Mouse (Mus musculus): Measurements from ENCODE around the gene Arfgef2.

Arfgef2 gene

GRCm38 (mm10) chr2:166874675-166875280 is 69.4 kb downstream of the Arfgef2 start:
- H3K4me1 ChIP-seq (replicated peaks; ENCODE audit: low read depth, low read length), result 0 out of 2 replicates have a peak, but pooled peaks cover 2% of the 10 kb centered on the region
- H3K4me3 ChIP-seq (replicated peaks; ENCODE audit: low read length), result no peak overlapping the region
- H3K36me3 ChIP-seq (ENCODE audit: insufficient read depth, low read length), result peaks cover 79% of the 10 kb centered on the region
- no peaks in the 10 kb centered on the region for H3K9me3 ChIP-seq (ENCODE audit: low read length)
- TF ChIP-seq CTCF (conservative IDR thresholded peaks at IDR 0.05; ENCODE audit: low read length), result no peak
- no peak for TF ChIP-seq NANOG (IDR thresholded peaks at IDR 0.05; ENCODE audit: borderline replicate concordance, low read length)
- TF ChIP-seq POU5F1 (IDR thresholded peaks at IDR 0.05; ENCODE audit: borderline replicate concordance, low read length), result no peak
- no peaks in the 10 kb centered on the region for H3K27me3 ChIP-seq (ENCODE audit: insufficient read depth, low read length)

GRCm38 (mm10) chr2:166875561-166875960 is 70.2 kb downstream of the Arfgef2 start:
- no peaks in the 10 kb centered on the region for H3K9me3 ChIP-seq (ENCODE audit: low read length)
- TF ChIP-seq CTCF (conservative IDR thresholded peaks at IDR 0.05; ENCODE audit: low read length) (no peak), NANOG (IDR thresholded peaks at IDR 0.05; ENCODE audit: borderline replicate concordance, low read length) (no peak), POU5F1 (IDR thresholded peaks at IDR 0.05; ENCODE audit: borderline replicate concordance, low read length) (no peak)

DNA sequence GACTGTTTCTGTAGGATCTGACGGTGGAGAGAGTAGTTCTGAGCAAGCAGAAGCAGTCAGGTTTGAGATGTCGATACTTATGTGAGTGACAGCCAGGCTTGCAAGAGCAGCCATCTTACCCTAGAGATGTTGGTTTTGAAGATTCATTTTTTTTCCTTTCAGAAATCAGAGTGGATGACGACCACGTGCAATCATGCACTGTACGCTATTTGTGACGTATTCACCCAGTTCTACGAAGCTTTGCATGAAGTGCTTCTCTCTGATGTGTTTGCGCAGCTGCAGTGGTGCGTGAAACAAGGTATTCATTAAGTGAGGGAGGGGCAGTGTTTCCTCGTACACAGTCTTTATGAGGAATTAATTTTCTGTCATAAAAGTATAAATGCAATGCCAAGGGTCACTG is 70.9 kb downstream of the Arfgef2 start:
- no peak overlapping the region for H3K4me3 ChIP-seq (replicated peaks; ENCODE audit: low read length)

More at GRCm38 (mm10) chr2:166875561-166875960, 70.2 kb downstream of the Arfgef2 start:
- Histone ChIP-seq H3K4me1 (replicated peaks; ENCODE audit: low read depth, low read length) (no peaks in the 10 kb centered on the region), H3K36me3 (ENCODE audit: insufficient read depth, low read length) (peaks cover 73% of the 10 kb centered on the region), H3K4me3 (replicated peaks; ENCODE audit: low read length) (no peak overlapping the region), H3K27me3 (ENCODE audit: insufficient read depth, low read length) (no peaks in the 10 kb centered on the region)

GRCm38 (mm10) chr2:166885066-166885465 is 79.7 kb downstream of the Arfgef2 start:
- Histone ChIP-seq H3K27me3 (ENCODE audit: insufficient read depth, low read length) (no peaks in the 10 kb centered on the region), H3K36me3 (ENCODE audit: insufficient read depth, low read length) (peaks cover 53% of the 10 kb centered on the region), H3K4me3 (replicated peaks; ENCODE audit: low read length) (no peak overlapping the region), H3K9me3 (ENCODE audit: low read length) (no peaks in the 10 kb centered on the region), H3K4me1 (replicated peaks; ENCODE audit: low read depth, low read length) (peaks cover 20% of the 10 kb centered on the region)
- TF ChIP-seq POU5F1 (IDR thresholded peaks at IDR 0.05; ENCODE audit: borderline replicate concordance, low read length) (no peak), NANOG (IDR thresholded peaks at IDR 0.05; ENCODE audit: borderline replicate concordance, low read length) (no peak), CTCF (conservative IDR thresholded peaks at IDR 0.05; ENCODE audit: low read length) (no peak)

More for the DNA sequence above, 70.9 kb downstream of the Arfgef2 start:
- TF ChIP-seq NANOG (IDR thresholded peaks at IDR 0.05; ENCODE audit: borderline replicate concordance, low read length), result no peak
- TF ChIP-seq POU5F1 (IDR thresholded peaks at IDR 0.05; ENCODE audit: borderline replicate concordance, low read length), result no peak
- no peak for TF ChIP-seq CTCF (conservative IDR thresholded peaks at IDR 0.05; ENCODE audit: low read length)
- peaks cover 73% of the 10 kb centered on the region for H3K36me3 ChIP-seq (ENCODE audit: insufficient read depth, low read length)
- H3K9me3 ChIP-seq (ENCODE audit: low read length), result no peaks in the 10 kb centered on the region
- H3K4me1 ChIP-seq (replicated peaks; ENCODE audit: low read depth, low read length), result no peaks in the 10 kb centered on the region
- H3K27me3 ChIP-seq (ENCODE audit: insufficient read depth, low read length), result no peaks in the 10 kb centered on the region

DNA sequence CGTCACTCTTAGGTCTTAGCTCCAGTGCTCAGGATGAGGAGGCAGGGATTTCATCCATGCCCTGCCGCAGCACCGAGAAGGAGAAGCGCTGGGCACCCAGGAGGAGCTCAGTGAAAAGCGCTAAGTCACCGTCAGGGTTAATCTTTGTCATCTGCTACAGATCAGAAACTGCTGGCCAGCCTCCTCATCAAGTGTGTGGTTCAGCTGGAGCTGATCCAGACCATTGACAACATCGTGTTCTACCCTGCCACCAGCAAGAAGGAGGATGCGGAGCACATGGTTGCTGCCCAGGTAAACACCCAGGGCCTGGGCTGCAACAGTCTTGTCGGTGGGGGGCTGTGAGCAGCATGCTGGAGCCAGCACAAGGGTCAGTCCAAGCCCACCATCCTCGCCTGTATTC is 80.2 kb downstream of the Arfgef2 start:
- peaks cover 26% of the 10 kb centered on the region for H3K4me1 ChIP-seq (replicated peaks; ENCODE audit: low read depth, low read length)
- no peak for TF ChIP-seq POU5F1 (IDR thresholded peaks at IDR 0.05; ENCODE audit: borderline replicate concordance, low read length)
- no peak for TF ChIP-seq NANOG (IDR thresholded peaks at IDR 0.05; ENCODE audit: borderline replicate concordance, low read length)
- no peak for TF ChIP-seq CTCF (conservative IDR thresholded peaks at IDR 0.05; ENCODE audit: low read length)
- H3K4me3 ChIP-seq (replicated peaks; ENCODE audit: low read length), result no peak overlapping the region
- no peaks in the 10 kb centered on the region for H3K27me3 ChIP-seq (ENCODE audit: insufficient read depth, low read length)
- H3K9me3 ChIP-seq (ENCODE audit: low read length), result no peaks in the 10 kb centered on the region
- peaks cover 57% of the 10 kb centered on the region for H3K36me3 ChIP-seq (ENCODE audit: insufficient read depth, low read length)

GRCm38 (mm10) chr2:166886231-166886630 is 80.8 kb downstream of the Arfgef2 start:
- Histone ChIP-seq H3K4me1 (replicated peaks; ENCODE audit: low read depth, low read length) (peaks cover 32% of the 10 kb centered on the region), H3K4me3 (replicated peaks; ENCODE audit: low read length) (no peak overlapping the region), H3K27me3 (ENCODE audit: insufficient read depth, low read length) (no peaks in the 10 kb centered on the region), H3K9me3 (ENCODE audit: low read length) (no peaks in the 10 kb centered on the region), H3K36me3 (ENCODE audit: insufficient read depth, low read length) (peaks cover 56% of the 10 kb centered on the region)
- TF ChIP-seq CTCF (conservative IDR thresholded peaks at IDR 0.05; ENCODE audit: low read length) (no peak), NANOG (IDR thresholded peaks at IDR 0.05; ENCODE audit: borderline replicate concordance, low read length) (no peak), POU5F1 (IDR thresholded peaks at IDR 0.05; ENCODE audit: borderline replicate concordance, low read length) (no peak)

DNA sequence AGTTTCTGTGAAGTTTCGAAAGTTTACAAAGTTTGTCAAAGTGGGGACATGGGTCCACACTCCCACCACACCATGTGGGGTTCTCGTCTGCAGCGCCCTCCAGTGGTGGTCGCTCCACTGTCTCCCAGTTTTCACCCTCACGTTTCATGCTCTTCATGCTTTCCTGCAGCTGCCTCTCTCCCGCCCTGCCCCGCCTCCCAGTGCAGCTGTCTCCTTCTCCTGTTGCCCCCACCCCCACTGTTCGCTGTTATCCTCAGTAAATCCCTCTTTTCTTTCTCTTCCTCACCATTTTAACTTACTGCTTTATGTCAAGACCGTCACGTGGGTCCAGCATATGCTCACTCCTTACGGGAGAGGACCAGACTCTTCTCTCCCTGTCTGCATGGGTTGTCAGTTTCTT is 82.4 kb downstream of the Arfgef2 start:
- no peak overlapping the region for H3K4me3 ChIP-seq (replicated peaks; ENCODE audit: low read length)
- H3K36me3 ChIP-seq (ENCODE audit: insufficient read depth, low read length), result peaks cover 60% of the 10 kb centered on the region
- TF ChIP-seq CTCF (conservative IDR thresholded peaks at IDR 0.05; ENCODE audit: low read length) (peak; percentile 38), NANOG (IDR thresholded peaks at IDR 0.05; ENCODE audit: borderline replicate concordance, low read length) (no peak)
- peaks cover 46% of the 10 kb centered on the region for H3K4me1 ChIP-seq (replicated peaks; ENCODE audit: low read depth, low read length)
- H3K27me3 ChIP-seq (ENCODE audit: insufficient read depth, low read length), result no peaks in the 10 kb centered on the region
- H3K9me3 ChIP-seq (ENCODE audit: low read length), result no peaks in the 10 kb centered on the region

DNA sequence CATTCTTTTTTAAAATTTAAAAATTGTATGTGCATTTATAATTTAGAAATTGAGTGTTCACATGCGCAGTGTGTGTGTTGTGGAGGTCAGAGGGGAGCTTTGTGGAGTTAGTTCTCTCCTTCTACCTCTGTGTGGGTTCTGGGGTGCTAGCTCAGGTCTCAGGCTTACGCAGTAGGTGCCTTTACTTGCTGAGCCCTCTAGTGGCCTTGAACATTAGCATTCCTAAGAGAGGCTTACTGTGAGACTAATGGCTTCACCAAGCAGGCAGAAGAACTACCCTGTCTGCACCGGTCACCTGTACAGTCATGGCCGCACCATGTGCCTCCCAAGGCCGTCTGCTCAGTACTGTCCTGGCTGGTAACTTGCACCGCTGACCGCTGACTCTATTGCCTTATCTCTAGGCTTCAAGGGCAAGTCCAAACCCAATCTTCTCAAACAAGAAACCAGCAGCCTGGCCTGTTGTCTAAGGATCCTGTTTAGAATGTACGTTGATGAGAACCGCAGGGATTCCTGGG is 86.0 kb downstream of the Arfgef2 start:
- H3K36me3 ChIP-seq (ENCODE audit: insufficient read depth, low read length), result peaks cover 67% of the 10 kb centered on the region
- peaks cover 46% of the 10 kb centered on the region for H3K4me1 ChIP-seq (replicated peaks; ENCODE audit: low read depth, low read length)
- H3K27me3 ChIP-seq (ENCODE audit: insufficient read depth, low read length), result no peaks in the 10 kb centered on the region
- TF ChIP-seq NANOG (IDR thresholded peaks at IDR 0.05; ENCODE audit: borderline replicate concordance, low read length) (peak; percentile 25; the same call in 1 of the 2 replicates), POU5F1 (IDR thresholded peaks at IDR 0.05; ENCODE audit: borderline replicate concordance, low read length) (no peak), CTCF (conservative IDR thresholded peaks at IDR 0.05; ENCODE audit: low read length) (no peak; the same call in 1 of the 2 replicates)
- peak overlapping the region; percentile 20; the same call in 1 of the 2 replicates for H3K4me3 ChIP-seq (replicated peaks; ENCODE audit: low read length)
- no peaks in the 10 kb centered on the region for H3K9me3 ChIP-seq (ENCODE audit: low read length)

Data from E14TG2a.4 (cell line).